Mouse (Mus musculus): ENCODE data around the gene Gm3500. TPM values are rescaled to one million over a fixed set of nuclear protein-coding genes. Genes with fewer than 3 reads are reported as not detected.

Gene Gm3500
- not detected for total RNA-seq (2023)

DNA sequence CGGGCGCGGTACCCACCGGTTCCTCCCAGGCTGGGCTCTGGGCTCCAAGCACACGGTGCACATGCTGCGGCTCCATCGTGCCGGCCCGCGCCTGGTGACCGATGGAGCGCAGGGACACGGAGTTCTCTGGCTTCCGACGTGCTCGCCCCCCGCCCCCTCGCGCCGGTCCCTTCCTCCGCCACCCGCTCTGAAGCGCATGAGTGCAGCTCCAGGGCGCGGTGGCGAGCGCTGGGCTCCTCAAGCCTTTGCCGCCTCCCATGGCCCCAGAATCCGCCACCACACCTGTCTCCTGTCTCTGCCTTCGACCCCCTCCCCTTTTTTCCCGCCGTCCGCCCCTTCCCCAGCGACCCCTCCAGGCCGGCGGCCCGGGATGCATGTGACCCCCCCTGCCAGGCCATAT, at the start of gene Gm3500:
Gm3500 (minus strand) TSS at position 101 of the 400 bp plus-strand sequence.

DNA sequence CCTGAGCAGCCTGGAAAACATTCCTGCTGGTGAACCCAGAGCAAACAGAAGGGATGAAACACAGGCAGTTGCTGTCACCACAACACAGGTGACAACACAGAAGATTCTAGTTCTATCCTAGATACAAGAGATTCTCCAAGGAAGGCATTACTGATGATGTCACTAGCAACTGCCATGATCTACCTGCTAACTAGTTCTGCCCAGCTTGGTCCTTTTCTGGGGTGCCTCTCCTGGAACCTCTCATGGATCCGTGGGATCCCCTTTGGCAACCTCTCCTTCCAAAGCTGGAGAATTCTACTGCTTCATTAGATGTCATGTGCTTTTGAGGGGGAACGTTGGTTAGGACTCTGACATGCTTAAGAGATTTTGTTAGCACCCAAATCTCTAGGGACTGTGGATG, 54.0 kb downstream of the Gm3500 start, which contains the start of gene Gm3542:
Gm3542 (minus strand) TSS at position 101 of the 400 bp plus-strand sequence.

Other genes starting within 250 kb of the Gm3500 start
- gene Gm3317, start 224.5 kb downstream of the Gm3500 start, total RNA-seq (2023): not detected
- not detected for gene Gm8271, start 203.3 kb downstream of the Gm3500 start, total RNA-seq (2023)
- not detected for gene Gm3526, start 128.5 kb downstream of the Gm3500 start, total RNA-seq (2023)
- not detected for gene Gm3542, start 54.1 kb downstream of the Gm3500 start, total RNA-seq (2023)
- not detected for gene Gm3194, start 66.4 kb upstream of the Gm3500 start, total RNA-seq (2023)
- not detected for gene Gm8246, start 88.8 kb upstream of the Gm3500 start, total RNA-seq (2023)
- not detected for gene Gm3187, start 95.2 kb upstream of the Gm3500 start, total RNA-seq (2023)
- gene Gm3488, start 112.6 kb upstream of the Gm3500 start, total RNA-seq (2023): not detected
- gene Gm3532, start 149.4 kb upstream of the Gm3500 start, total RNA-seq (2023): not detected
- not detected for gene Gm8265, start 244.0 kb upstream of the Gm3500 start, total RNA-seq (2023)